Mouse (Mus musculus) hematopoietic stem cell, adult 5-6 weeks (primary cell): ENCODE results near the gene Tbcb. TPM values are rescaled to one million over a fixed set of nuclear protein-coding genes. Genes with fewer than 3 reads are reported as not detected.
"Not testable (repeated sequence)": the region's sequence is repeated elsewhere in the genome, so short reads cannot be mapped to it uniquely, and the experiment has no call there.

Experiments
- ATAC-seq, 2 experiments: fragments of 125-278 bp in 1 of 2; replicated peaks in 1 of 2; 2 replicates each; pipeline ENCODE4 v1.8.0; 2016 to 2017; ENCODE audit warnings: inconsistent platforms in 2 of 2, mild to moderate bottlenecking in 2 of 2, moderate number of reproducible peaks in 2 of 2, low read depth in 1 of 2, moderate TSS enrichment in 1 of 2; ENCODE audit not compliant: low FRiP score in 2 of 2, poor library complexity in 2 of 2, severe bottlenecking in 2 of 2, insufficient read depth in 1 of 2, low TSS enrichment in 1 of 2
- total RNA-seq: library from RNA; stranded (forward); fragments of 172-1452, 232-1000 nt; gene quantifications from 2 replicates; pipeline ENCODE4 v1.2.3, GENCODE M21; 2017

The Tbcb gene
- total RNA-seq, 1 experiment from 2014 or later = 24.8 TPM

GRCm38 (mm10) chr7:30233387-30233786 is 1.3 kb upstream of the Tbcb start:
- no peak for ATAC-seq

- ATAC-seq = peak in 1 of 2 experiments; percentile 23; a peak in 2 of 4 replicates
These were observed 618 bp upstream of the Tbcb start for GRCm38 (mm10) chr7:30232631-30233148.

GRCm38 (mm10) chr7:30231328-30231668 is 774 bp downstream of the Tbcb start:
- ATAC-seq = no peak

GRCm38 (mm10) chr7:30224206-30224605 is 7.9 kb downstream of the Tbcb start:
- ATAC-seq = no peak

GRCm38 (mm10) chr7:30222205-30222604 is 9.9 kb downstream of the Tbcb start:
- ATAC-seq = no peak

- ATAC-seq = no peak
These were observed 10.6 kb downstream of the Tbcb start for GRCm38 (mm10) chr7:30221433-30221832.

- ATAC-seq = peak; percentile 25 to 30; a peak in 2 of 4 replicates
These were observed 12.1 kb downstream of the Tbcb start for GRCm38 (mm10) chr7:30220008-30220356.

GRCm38 (mm10) chr7:30219293-30220007 is 12.6 kb downstream of the Tbcb start:
- ATAC-seq = peak; percentile 63 to 80

- no peak for ATAC-seq
These were observed 14.8 kb downstream of the Tbcb start for GRCm38 (mm10) chr7:30217277-30217676.

GRCm38 (mm10) chr7:30216723-30217151 is 15.3 kb downstream of the Tbcb start:
- peak; percentile 60 to 79 for ATAC-seq

GRCm38 (mm10) chr7:30215875-30216274 is 16.2 kb downstream of the Tbcb start:
- ATAC-seq = no peak

GRCm38 (mm10) chr7:30213881-30214280 is 18.2 kb downstream of the Tbcb start:
- ATAC-seq = no peak

GRCm38 (mm10) chr7:30211025-30211424 is 21.0 kb downstream of the Tbcb start:
- no peak for ATAC-seq

GRCm38 (mm10) chr7:30206364-30206763 is 25.7 kb downstream of the Tbcb start:
- not testable (repeated sequence) for ATAC-seq

GRCm38 (mm10) chr7:30205383-30205782 is 26.7 kb downstream of the Tbcb start:
- peak; percentile 78 to 86; a peak in 3 of 4 replicates for ATAC-seq

GRCm38 (mm10) chr7:30204380-30204779 is 27.7 kb downstream of the Tbcb start:
- ATAC-seq = no peak

GRCm38 (mm10) chr7:30202895-30203690 is 29.0 kb downstream of the Tbcb start:
- no peak for ATAC-seq

- not testable (repeated sequence) for ATAC-seq
These were observed 31.4 kb downstream of the Tbcb start for GRCm38 (mm10) chr7:30200661-30201060.
